Mouse (Mus musculus): ENCODE results near the gene Sem1.
"Not testable (repeated sequence)": the region's sequence is repeated elsewhere in the genome, so short reads cannot be mapped to it uniquely, and the experiment has no call there.

Sem1 gene

DNA sequence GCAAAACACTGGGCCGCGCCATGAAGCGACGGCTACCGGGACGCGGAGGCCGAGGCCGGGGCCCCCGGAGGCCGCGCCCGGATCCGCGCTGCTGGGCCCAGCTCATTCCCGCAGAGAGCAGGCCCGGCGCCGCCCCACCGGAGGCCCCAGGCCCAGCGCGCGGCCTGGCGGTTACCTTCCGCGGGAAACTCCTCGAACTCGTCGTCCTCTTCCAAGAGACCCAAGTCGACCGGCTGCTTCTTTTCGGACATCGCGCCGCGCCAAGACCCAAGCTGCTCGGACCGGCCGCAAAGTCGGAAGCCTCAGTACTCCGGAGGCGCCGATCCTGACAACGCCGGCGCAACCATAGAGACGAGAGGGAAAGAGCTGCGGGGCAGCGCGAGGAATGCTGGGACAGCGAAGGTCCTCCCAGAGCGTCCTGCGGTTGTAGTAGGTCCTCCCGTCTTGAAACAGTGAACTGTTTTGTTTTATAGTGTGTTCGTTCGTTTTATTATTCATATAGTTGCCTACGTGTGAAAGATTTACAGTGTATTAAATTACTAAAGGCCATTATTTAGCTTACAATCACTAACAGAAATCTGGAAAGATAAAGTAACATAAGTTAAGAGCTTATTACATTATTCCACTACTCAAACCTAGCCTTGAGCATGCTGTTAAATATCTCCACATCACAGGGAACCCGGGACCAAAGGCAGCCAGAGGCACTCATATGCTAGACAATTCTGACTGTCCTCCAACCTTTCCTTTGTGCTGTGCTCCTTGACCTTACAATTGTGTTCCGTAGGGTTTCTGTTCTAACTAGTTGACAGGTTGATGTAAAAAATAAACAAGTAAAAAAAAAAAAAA is at the start of gene Sem1:
Gene Sem1 (minus strand): TSS at position 360 of the 846 bp plus-strand sequence.
- peak; percentile 98 for DNase-seq

- no peak for DNase-seq
Measured at GRCm38 (mm10) chr6:6622846-6623749, 44.6 kb upstream of the Sem1 start.

- DNase-seq, result no peak
Measured at GRCm38 (mm10) chr6:6603561-6604544, 25.4 kb upstream of the Sem1 start.

- peak; percentile 18 for DNase-seq
Measured at GRCm38 (mm10) chr6:6586313-6586712, 7.8 kb upstream of the Sem1 start.

DNA sequence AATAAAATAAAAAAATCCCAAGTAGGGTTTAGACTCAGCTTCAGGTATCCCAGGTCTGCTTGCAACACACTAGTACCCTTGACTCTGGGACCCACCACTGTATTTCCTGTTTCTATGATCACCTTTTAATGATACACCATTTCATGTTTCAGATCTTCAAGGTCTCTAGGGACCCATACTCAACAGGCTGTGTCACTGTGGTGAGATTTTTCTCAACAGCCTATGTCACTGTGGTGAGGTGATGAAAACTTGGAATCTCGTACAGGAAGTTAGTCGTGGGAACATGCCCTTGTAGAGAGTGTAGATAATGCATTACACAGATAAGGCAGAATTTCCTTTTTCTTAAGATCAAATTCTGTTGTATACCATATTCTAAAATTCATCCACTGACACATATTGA is 3.4 kb upstream of the Sem1 start:
- DNase-seq, result no peak

DNA sequence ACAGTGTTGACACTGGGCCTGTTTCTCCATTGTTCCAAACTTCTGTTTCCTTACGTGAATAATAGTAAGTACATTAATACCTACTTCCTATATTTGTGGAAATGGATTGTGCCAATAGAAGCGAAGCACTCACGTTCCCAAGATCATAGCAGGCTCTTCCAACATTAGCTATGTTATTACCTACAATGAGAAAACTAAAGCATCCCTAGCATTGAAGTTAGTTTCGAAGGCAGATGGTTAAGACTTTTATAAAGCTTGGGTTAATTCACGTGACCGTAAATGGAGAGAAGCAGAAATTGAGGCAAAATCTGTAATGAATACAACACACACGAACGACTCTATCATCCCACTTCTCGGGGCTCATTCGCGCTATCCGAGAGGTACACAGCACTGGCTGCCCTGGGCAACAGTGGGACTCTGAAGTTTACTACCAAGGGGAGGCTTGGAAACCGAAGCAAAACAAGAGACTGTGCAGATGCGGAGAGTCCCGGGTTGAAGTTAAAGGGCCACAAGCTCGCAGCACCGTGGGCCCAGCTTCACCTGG is 650 bp downstream of the Sem1 start:
- DNase-seq, result peak; percentile 27

- peak; percentile 30 for DNase-seq
Measured at GRCm38 (mm10) chr6:6577291-6577690, 1.2 kb downstream of the Sem1 start.

DNA sequence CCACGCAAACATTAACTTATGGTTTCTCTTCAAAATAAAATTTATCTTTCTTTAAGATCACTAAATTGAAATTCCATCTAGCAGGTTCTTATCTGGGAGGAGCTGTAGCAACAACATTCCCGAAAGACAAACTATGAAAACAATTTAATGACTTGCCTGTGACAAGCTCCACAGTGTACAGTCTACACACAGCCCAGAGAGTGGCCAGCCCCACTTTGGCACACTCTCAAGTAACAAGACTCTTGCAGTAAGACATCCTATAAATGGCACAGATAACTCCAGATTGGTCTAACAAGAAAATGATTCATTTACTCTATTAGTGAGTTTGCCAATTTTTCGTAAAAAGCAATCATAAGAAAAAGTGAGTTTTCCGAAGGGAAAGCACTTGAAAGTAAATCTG is 2.7 kb downstream of the Sem1 start:
- DNase-seq, result peak; percentile 71

GRCm38 (mm10) chr6:6568436-6568835 is 10.0 kb downstream of the Sem1 start:
- peak; percentile 78 for DNase-seq

DNA sequence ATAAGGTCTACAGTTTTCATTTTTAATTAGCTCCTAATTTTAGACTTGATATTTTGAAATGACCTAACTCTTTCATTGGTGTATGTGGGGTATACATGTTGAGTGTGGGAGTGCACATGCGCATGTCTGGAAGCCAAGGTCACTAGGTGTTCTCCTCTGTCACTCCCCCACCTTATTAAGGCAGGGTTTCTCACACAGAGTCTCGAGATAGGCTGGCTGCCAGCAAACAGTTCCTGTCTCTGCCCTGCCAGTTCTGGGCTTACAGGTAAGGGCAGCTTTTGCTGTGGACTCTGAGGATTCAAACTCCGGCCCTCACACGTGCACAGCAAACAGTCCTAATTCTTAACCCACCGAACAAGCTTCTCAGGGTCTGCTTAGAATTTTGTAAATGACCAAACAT is 14.8 kb downstream of the Sem1 start:
- peak; percentile 93 for DNase-seq

GRCm38 (mm10) chr6:6562716-6563115 is 15.7 kb downstream of the Sem1 start:
- DNase-seq, result peak; percentile 90

- DNase-seq, result no peak
Measured at GRCm38 (mm10) chr6:6557647-6558046, 20.8 kb downstream of the Sem1 start.

GRCm38 (mm10) chr6:6552006-6552405 is 26.5 kb downstream of the Sem1 start:
- no peak for DNase-seq

GRCm38 (mm10) chr6:6547997-6548396 is 30.5 kb downstream of the Sem1 start:
- peak; percentile 91 for DNase-seq

GRCm38 (mm10) chr6:6544255-6544645 is 34.2 kb downstream of the Sem1 start:
- DNase-seq, result peak; percentile 28

DNA sequence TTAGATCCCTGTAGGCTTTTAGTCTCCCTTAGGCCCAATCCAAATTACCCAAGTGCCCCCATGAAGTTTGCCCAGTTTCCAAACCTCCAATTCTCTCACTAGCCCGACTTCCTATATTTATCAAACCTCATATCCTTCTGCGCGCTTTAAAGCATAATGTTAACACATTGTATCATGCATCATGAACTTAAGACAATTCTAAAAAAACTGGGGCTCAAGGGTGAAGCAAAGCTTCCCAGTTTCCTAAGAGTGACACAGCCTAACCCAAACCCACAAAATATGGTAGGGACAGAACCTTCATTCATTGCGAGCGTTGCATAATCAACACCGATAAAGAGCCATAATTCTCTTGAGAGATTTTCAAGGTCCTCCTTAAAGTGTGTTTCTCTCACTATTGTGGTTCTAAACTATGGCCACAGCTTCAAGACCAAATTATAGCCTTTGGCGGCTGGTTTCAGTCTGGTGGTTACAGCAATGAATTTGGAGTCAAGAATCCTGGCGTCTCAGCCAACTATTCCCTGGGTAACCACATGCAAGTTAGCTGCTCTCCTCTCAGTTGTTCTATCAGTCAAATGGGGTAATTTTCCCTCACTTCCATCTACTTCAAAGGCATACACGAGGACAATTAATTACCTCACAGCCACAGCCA is 34.7 kb downstream of the Sem1 start:
- peak; percentile 52 for DNase-seq

DNA sequence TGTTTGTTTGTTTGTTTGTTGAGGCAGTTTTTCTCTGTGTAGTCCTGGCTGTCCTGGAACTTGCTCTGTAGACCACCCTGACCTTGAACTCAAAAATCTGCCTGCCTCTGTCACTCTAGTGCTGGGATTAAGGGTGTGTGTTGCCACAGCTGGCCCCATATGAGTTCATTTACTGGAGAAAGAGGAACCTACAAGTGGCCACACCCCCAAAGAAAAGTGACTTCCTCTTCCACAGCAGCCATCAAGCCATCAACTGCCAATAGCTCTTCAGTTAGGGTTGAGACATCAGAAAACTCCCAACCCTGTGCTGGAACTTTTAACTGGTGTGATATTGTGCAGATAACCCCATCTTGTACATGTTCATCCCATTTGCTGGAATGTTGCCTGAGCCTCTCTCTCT is 36.3 kb downstream of the Sem1 start:
- peak; percentile 85 for DNase-seq

GRCm38 (mm10) chr6:6536781-6537466 is 41.5 kb downstream of the Sem1 start:
- peak; percentile 67 for DNase-seq

DNA sequence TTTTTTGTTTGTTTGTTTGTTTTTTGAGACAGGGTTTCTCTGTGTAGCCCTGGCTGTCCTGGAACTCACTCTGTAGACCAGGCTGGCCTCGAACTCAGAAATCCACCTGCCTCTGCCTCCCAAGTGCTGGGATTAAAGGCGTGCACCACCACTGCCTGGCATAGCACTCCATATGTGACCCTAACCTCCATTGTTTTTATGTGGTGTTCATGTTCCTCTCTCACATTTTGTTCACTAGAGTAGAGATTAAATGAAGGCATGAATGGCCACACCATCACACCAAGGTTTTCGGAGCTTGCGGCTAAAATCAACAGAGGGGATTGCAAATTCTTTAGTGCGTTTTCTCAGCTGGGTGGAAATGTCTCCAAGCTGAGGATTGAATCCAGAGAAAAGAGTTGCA is 42.1 kb downstream of the Sem1 start:
- DNase-seq, result not testable (repeated sequence)

Measured in heart, adult 11 months (tissue).